Mouse (Mus musculus): ENCODE measurements at regions not wholly inside any gene's neighbourhood (a gene's known extent, or its start where the extent isn't known, plus 50 kb on each side); places are given as distances from the start of the nearest gene placed in this dataset.
A peak's percentile ranks its signal among the peaks of the same experiment; 100 is the strongest.

DNA sequence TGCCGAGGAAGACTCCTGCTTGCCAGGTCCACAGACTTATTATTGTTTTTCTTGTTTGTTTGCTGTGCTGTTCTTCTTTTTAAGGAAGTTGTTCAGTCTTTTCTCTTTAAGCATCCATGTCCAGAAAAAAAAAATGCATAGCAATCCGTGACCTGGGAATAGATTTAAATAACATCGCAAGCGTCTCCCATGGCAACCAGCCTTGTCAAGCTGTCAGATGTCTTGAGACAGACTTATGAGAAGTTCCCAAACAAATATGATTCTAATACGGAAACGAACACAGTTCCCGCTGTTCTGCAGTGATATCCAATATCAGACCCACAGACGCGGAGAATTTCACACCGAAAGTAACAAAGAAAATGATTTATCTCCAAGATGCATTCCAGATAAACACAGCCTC, 547.4 kb downstream of the Etnk1 start:
- Histone ChIP-seq H3K9me3 (ENCODE audit: control insufficient read depth, low read length) (no peaks in the 10 kb centered on the region), H3K4me3 (ENCODE audit: low read length) (no peak overlapping the region), H3K4me1 (replicated peaks; ENCODE audit: control insufficient read depth, insufficient read depth, low read length) (no peaks in the 10 kb centered on the region), H3K9ac (ENCODE audit: low read length) (no peak overlapping the region), H3K36me3 (ENCODE audit: control insufficient read depth, insufficient read depth, low read length) (no peaks in the 10 kb centered on the region), H3K27ac (ENCODE audit: low read length) (no peak overlapping the region), H3K27me3 (ENCODE audit: control insufficient read depth, insufficient read depth, low read depth, low read length) (no peaks in the 10 kb centered on the region), H3K4me2 (ENCODE audit: low read depth, low read length) (no peak overlapping the region)
- 79% methylated on average over 10 of the region's 10 CpGs for WGBS
- ATAC-seq (ENCODE audit: low read depth) = no peak

DNA sequence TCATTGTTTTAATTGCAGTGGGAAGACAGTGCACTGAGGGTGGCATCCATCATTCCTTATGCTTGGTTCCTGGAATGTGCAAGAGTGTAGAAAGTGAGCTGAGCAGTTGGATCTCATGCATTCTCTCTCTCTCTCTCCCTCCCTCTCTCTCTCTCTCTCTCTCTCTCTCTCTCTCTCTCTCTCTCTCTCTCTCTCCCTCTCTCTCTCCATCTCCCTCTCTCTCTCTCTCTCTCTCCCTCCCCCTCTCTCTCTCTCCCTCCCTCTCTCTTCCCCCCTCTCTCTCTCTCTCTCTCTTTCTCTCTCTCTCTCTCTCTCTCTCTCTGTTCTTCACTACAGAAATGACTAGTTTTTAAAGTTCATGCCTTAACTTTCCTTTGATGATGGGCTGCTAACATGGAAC, 583.1 kb downstream of the Etnk1 start:
- Histone ChIP-seq H3K4me2 (ENCODE audit: low read depth, low read length) (no peak overlapping the region), H3K4me3 (ENCODE audit: low read length) (no peak overlapping the region), H3K9ac (ENCODE audit: low read length) (no peak overlapping the region), H3K27ac (ENCODE audit: low read length) (no peak overlapping the region), H3K27me3 (ENCODE audit: control insufficient read depth, insufficient read depth, low read depth, low read length) (no peaks in the 10 kb centered on the region), H3K4me1 (replicated peaks; ENCODE audit: control insufficient read depth, insufficient read depth, low read length) (no peaks in the 10 kb centered on the region), H3K9me3 (ENCODE audit: control insufficient read depth, low read length) (no peaks in the 10 kb centered on the region), H3K36me3 (ENCODE audit: control insufficient read depth, insufficient read depth, low read length) (no peaks in the 10 kb centered on the region)
- no peak for ATAC-seq (ENCODE audit: low read depth)

- Histone ChIP-seq H3K27ac (ENCODE audit: low read length) (peak overlapping the region; percentile 75), H3K9ac (ENCODE audit: low read length) (peak overlapping the region; percentile 50), H3K9me3 (ENCODE audit: control insufficient read depth, low read length) (no peaks in the 10 kb centered on the region), H3K27me3 (ENCODE audit: control insufficient read depth, insufficient read depth, low read depth, low read length) (no peaks in the 10 kb centered on the region), H3K4me3 (ENCODE audit: low read length) (peak overlapping the region; percentile 30), H3K4me2 (ENCODE audit: low read depth, low read length) (peak overlapping the region; percentile 40), H3K36me3 (ENCODE audit: control insufficient read depth, insufficient read depth, low read length) (no peaks in the 10 kb centered on the region), H3K4me1 (replicated peaks; ENCODE audit: control insufficient read depth, insufficient read depth, low read length) (no peaks in the 10 kb centered on the region)
- peak; percentile 85 for ATAC-seq (ENCODE audit: low read depth)
- 46% methylated on average over 14 of the region's 14 CpGs for WGBS
Observed at GRCm38 (mm10) chr6:143751076-143752070, 584.4 kb downstream of the Etnk1 start.

DNA sequence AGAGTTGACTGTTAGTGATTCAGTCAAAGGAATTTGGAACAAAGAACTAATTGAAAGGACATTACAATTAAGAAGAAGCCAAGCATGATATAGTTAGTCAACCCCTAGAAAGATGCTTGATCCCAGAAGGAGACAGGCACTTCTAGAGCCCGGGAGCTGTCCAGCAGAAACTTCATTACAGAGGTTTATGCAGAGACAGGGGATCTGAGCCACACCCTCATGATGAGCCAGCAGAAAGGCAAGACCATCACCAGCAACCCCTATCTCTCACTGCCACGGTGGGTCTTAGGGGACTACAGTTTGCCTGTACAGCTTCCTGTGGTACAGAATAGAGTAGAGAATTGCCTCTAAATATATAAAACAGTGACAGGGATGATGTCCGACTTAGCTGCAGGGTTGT, 590.4 kb downstream of the Etnk1 start:
- H3K27ac ChIP-seq (ENCODE audit: low read length) = no peak overlapping the region
- no peak for ATAC-seq (ENCODE audit: low read depth)
- no peaks in the 10 kb centered on the region for H3K9me3 ChIP-seq (ENCODE audit: control insufficient read depth, low read length)
- H3K9ac ChIP-seq (ENCODE audit: low read length) = no peak overlapping the region
- no peak overlapping the region for H3K4me3 ChIP-seq (ENCODE audit: low read length)
- H3K4me1 ChIP-seq (replicated peaks; ENCODE audit: control insufficient read depth, insufficient read depth, low read length) = no peaks in the 10 kb centered on the region
- 60% methylated on average over 3 of the region's 3 CpGs for WGBS
- H3K36me3 ChIP-seq (ENCODE audit: control insufficient read depth, insufficient read depth, low read length) = no peaks in the 10 kb centered on the region
- no peaks in the 10 kb centered on the region for H3K27me3 ChIP-seq (ENCODE audit: control insufficient read depth, insufficient read depth, low read depth, low read length)
- no peak overlapping the region for H3K4me2 ChIP-seq (ENCODE audit: low read depth, low read length)

GRCm38 (mm10) chr6:143768115-143768514, 601.1 kb downstream of the Etnk1 start:
- H3K4me2 ChIP-seq (ENCODE audit: low read depth, low read length) = no peak overlapping the region
- H3K4me1 ChIP-seq (replicated peaks; ENCODE audit: control insufficient read depth, insufficient read depth, low read length) = no peaks in the 10 kb centered on the region
- no peak overlapping the region for H3K27ac ChIP-seq (ENCODE audit: low read length)
- H3K9me3 ChIP-seq (ENCODE audit: control insufficient read depth, low read length) = peaks cover 4% of the 10 kb centered on the region; the same call in 1 of the 2 replicates
- no peak overlapping the region for H3K4me3 ChIP-seq (ENCODE audit: low read length)
- H3K9ac ChIP-seq (ENCODE audit: low read length) = no peak overlapping the region
- H3K36me3 ChIP-seq (ENCODE audit: control insufficient read depth, insufficient read depth, low read length) = no peaks in the 10 kb centered on the region
- WGBS = 58% methylated on average over 2 of the region's 2 CpGs
- ATAC-seq (ENCODE audit: low read depth) = no peak
- H3K27me3 ChIP-seq (ENCODE audit: control insufficient read depth, insufficient read depth, low read depth, low read length) = no peaks in the 10 kb centered on the region

Measured in lung, embryonic 16.5 days (tissue).